Mouse (Mus musculus): ENCODE results near the gene Atp6v0d1. TPM values are rescaled to one million over a fixed set of nuclear protein-coding genes. Genes with fewer than 3 reads are reported as not detected.

Gene Atp6v0d1
- polyA plus RNA-seq, 1 experiment, result not detected

DNA sequence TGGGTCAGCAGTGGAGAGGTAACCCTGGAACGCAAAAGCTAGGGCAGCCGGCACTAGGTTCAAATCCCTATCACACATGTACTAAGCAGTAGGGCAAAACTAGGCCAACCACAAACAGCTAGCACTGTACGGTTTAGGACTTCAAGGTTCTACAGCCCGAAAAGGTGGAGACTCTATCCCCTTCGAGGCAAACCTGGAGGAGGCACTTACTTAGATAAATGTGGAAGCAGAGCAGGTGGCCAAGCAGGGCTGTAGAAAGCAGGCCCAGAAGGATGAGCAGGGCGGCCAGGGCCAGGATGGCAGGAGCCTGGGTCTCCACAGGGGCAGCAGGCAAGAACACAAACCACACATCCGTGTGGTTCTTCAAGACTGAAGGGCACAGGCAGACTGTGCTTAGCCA lies 89.7 kb downstream of the Atp6v0d1 start:
- TF ChIP-seq CTCF (IDR thresholded peaks at IDR 0.05; ENCODE audit: insufficient read depth, low read depth, low read length) (no peak), POLR2A (IDR thresholded peaks at IDR 0.05; ENCODE audit: insufficient read depth, low read depth, low read length) (no peak)
- H3K27ac ChIP-seq (ENCODE audit: insufficient read depth, low read depth, low read length), result no peak overlapping the region
- peaks cover 27% of the 10 kb centered on the region for H3K4me1 ChIP-seq (ENCODE audit: control insufficient read depth, insufficient read depth, low read length)
- WGBS, result 93% methylated on average over 7 of the region's 7 CpGs
- H3K4me3 ChIP-seq (ENCODE audit: insufficient read depth, low read depth, low read length), result no peak overlapping the region

DNA sequence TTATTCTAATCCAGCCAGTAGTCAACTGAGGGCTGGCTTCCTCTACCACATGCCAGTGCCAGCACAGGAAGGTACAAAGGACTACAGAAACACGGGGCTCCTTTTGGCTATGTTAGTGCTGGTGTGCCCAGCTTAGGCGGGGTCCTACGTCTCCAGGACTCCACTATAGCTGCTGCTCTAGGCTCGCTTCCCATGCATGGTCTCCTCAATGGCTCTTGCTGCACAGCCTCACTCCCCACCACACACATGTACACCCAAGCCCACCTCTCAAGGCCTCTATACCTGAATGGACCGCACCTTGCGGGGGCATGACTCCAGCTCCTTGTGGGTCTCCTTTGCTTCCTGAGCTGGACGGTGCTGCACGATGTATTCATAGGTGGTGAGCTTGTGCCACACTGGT lies 90.1 kb downstream of the Atp6v0d1 start:
- no peak overlapping the region for H3K4me3 ChIP-seq (ENCODE audit: insufficient read depth, low read depth, low read length)
- whole genome bisulfite sequencing, result 89% methylated on average over 8 of the region's 8 CpGs
- H3K4me1 ChIP-seq (ENCODE audit: control insufficient read depth, insufficient read depth, low read length), result peaks cover 31% of the 10 kb centered on the region
- TF ChIP-seq POLR2A (IDR thresholded peaks at IDR 0.05; ENCODE audit: insufficient read depth, low read depth, low read length), result no peak
- H3K27ac ChIP-seq (ENCODE audit: insufficient read depth, low read depth, low read length), result no peak overlapping the region

DNA sequence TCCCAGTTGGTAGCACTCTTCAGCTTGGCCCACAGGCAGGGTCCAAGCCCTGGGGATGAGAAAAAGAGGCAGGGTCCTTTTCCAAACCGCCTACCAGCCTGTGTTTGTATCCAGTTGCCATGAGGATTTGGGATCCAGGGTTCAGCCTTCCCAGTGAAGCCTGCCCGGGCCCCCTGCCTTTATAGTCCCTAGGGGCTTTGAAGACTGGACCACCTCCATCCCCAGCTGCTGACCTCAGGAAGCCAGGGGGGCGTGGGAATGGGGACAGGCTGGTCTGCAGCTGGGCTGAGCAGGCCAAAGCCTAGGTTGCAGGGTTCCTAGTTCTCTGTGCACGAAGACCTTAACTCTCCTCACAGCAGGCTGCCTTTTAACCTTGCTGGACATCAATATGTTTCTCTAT lies 90.6 kb downstream of the Atp6v0d1 start:
- Histone ChIP-seq H3K4me3 (ENCODE audit: insufficient read depth, low read depth, low read length) (no peak overlapping the region), H3K4me1 (ENCODE audit: control insufficient read depth, insufficient read depth, low read length) (peaks cover 33% of the 10 kb centered on the region), H3K27ac (ENCODE audit: insufficient read depth, low read depth, low read length) (no peak overlapping the region)
- TF ChIP-seq POLR2A (IDR thresholded peaks at IDR 0.05; ENCODE audit: insufficient read depth, low read depth, low read length) (no peak), CTCF (IDR thresholded peaks at IDR 0.05; ENCODE audit: insufficient read depth, low read depth, low read length) (no peak)
- 71% methylated on average over 4 of the region's 4 CpGs for WGBS

DNA sequence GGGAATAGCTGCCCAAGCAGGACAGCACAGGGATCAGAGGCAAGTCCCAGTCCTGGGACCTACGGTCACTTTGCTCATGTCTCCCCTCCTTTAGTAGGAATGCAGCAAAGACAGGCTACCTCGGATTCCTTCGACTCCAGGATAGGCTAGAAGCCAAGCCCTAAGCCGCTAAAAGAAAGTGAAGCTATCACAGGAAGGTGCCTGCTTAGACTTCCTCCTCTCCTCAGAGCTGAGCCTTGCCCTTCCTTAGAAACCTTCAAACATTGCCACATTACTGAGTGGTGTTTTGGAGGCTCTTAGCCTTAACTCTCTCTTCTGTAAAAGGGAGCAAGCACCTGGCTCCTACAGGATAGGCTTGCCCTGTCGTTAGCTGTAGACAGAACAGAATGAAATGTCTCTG lies 91.2 kb downstream of the Atp6v0d1 start:
- TF ChIP-seq POLR2A (IDR thresholded peaks at IDR 0.05; ENCODE audit: insufficient read depth, low read depth, low read length) (no peak), CTCF (IDR thresholded peaks at IDR 0.05; ENCODE audit: insufficient read depth, low read depth, low read length) (no peak)
- Histone ChIP-seq H3K4me1 (ENCODE audit: control insufficient read depth, insufficient read depth, low read length) (peaks cover 37% of the 10 kb centered on the region), H3K4me3 (ENCODE audit: insufficient read depth, low read depth, low read length) (no peak overlapping the region), H3K27ac (ENCODE audit: insufficient read depth, low read depth, low read length) (no peak overlapping the region)
- 53% methylated on average over 5 of the region's 5 CpGs for WGBS

Other genes with a start within 250 kb of the Atp6v0d1 start
- not detected in 2 replicates for gene Lrrc29, start 239.8 kb downstream of the Atp6v0d1 start, polyA plus RNA-seq (2012; ENCODE audit: insufficient read depth, insufficient read length, low replicate concordance, missing spikeins)
- not detected in 2 replicates for gene Tmem208, start 239.7 kb downstream of the Atp6v0d1 start, polyA plus RNA-seq (2012; ENCODE audit: insufficient read depth, insufficient read length, low replicate concordance, missing spikeins)
- not detected in 2 replicates for gene Fhod1, start 218.1 kb downstream of the Atp6v0d1 start, polyA plus RNA-seq (2012; ENCODE audit: insufficient read depth, insufficient read length, low replicate concordance, missing spikeins)
- gene Slc9a5, start 217.2 kb downstream of the Atp6v0d1 start, polyA plus RNA-seq (2012; ENCODE audit: insufficient read depth, insufficient read length, low replicate concordance, missing spikeins), result not detected in 2 replicates
- not detected in 2 replicates for gene Plekhg4, start 192.8 kb downstream of the Atp6v0d1 start, polyA plus RNA-seq (2012; ENCODE audit: insufficient read depth, insufficient read length, low replicate concordance, missing spikeins)
- not detected in 2 replicates for gene Kctd19, start 152.5 kb downstream of the Atp6v0d1 start, polyA plus RNA-seq (2012; ENCODE audit: insufficient read depth, insufficient read length, low replicate concordance, missing spikeins)
- not detected in 2 replicates for gene Lrrc36, start 152.5 kb downstream of the Atp6v0d1 start, polyA plus RNA-seq (2012; ENCODE audit: insufficient read depth, insufficient read length, low replicate concordance, missing spikeins)
- not detected in 2 replicates for gene Tppp3, start 94.5 kb downstream of the Atp6v0d1 start, polyA plus RNA-seq (2012; ENCODE audit: insufficient read depth, insufficient read length, low replicate concordance, missing spikeins)
- not detected in 2 replicates for gene Zdhhc1, start 69.1 kb downstream of the Atp6v0d1 start, polyA plus RNA-seq (2012; ENCODE audit: insufficient read depth, insufficient read length, low replicate concordance, missing spikeins)
- gene Hsd11b2, start 47.3 kb downstream of the Atp6v0d1 start, polyA plus RNA-seq (2012; ENCODE audit: insufficient read depth, insufficient read length, low replicate concordance, missing spikeins), result not detected in 2 replicates
- gene Ripor1, start 39.2 kb upstream of the Atp6v0d1 start, polyA plus RNA-seq (2012; ENCODE audit: insufficient read depth, insufficient read length, low replicate concordance, missing spikeins), result not detected in 2 replicates
- 898 TPM in 1 of 2 replicates, not detected in the other for gene Ctcf, start 70.5 kb upstream of the Atp6v0d1 start, polyA plus RNA-seq (2012; ENCODE audit: insufficient read depth, insufficient read length, low replicate concordance, missing spikeins)
- gene Agrp, start 71.3 kb upstream of the Atp6v0d1 start, polyA plus RNA-seq (2012; ENCODE audit: insufficient read depth, insufficient read length, low replicate concordance, missing spikeins), result not detected in 2 replicates
- gene Carmil2, start 120.2 kb upstream of the Atp6v0d1 start, polyA plus RNA-seq (2012; ENCODE audit: insufficient read depth, insufficient read length, low replicate concordance, missing spikeins), result 218 TPM in 1 of 2 replicates, not detected in the other
- not detected in 2 replicates for gene Acd, start 135.1 kb upstream of the Atp6v0d1 start, polyA plus RNA-seq (2012; ENCODE audit: insufficient read depth, insufficient read length, low replicate concordance, missing spikeins)
- gene Pard6a, start 135.1 kb upstream of the Atp6v0d1 start, polyA plus RNA-seq (2012; ENCODE audit: insufficient read depth, insufficient read length, low replicate concordance, missing spikeins), result not detected in 2 replicates
- gene 4933405L10Rik, start 141.6 kb upstream of the Atp6v0d1 start, polyA plus RNA-seq (2012; ENCODE audit: insufficient read depth, insufficient read length, low replicate concordance, missing spikeins), result not detected in 2 replicates
- gene Enkd1, start 142.2 kb upstream of the Atp6v0d1 start, polyA plus RNA-seq (2012; ENCODE audit: insufficient read depth, insufficient read length, low replicate concordance, missing spikeins), result not detected in 2 replicates
- gene Gfod2, start 192.6 kb upstream of the Atp6v0d1 start, polyA plus RNA-seq (2012; ENCODE audit: insufficient read depth, insufficient read length, low replicate concordance, missing spikeins), result not detected in 2 replicates

All from olfactory bulb, adult 2 months (tissue).